Mouse (Mus musculus) frontal cortex, postnatal 14 days (tissue): ENCODE measurements around the gene 4930438A08Rik.
A peak's percentile ranks its signal among the peaks of the same experiment; 100 is the strongest.
"Not testable (repeated sequence)": the region's sequence is repeated elsewhere in the genome, so short reads cannot be mapped to it uniquely, and the experiment has no call there.

Experiments
- DNase-seq, 2 experiments: peaks; one replicate each; pipeline ENCODE4 v3.0.0; 2022; ENCODE audit warnings: low spot score in 2 of 2

Gene 4930438A08Rik

GRCm38 (mm10) chr11:58274572-58274971, at the start of gene 4930438A08Rik:
Gene 4930438A08Rik, plus strand, starts transcription at chr11:58274799.
- DNase-seq: no peak

GRCm38 (mm10) chr11:58224872-58225271, 49.7 kb upstream of the 4930438A08Rik start:
- DNase-seq: not testable (repeated sequence)

- peak; percentile 38 to 59 for DNase-seq
Measured at GRCm38 (mm10) chr11:58225655-58226054, 48.9 kb upstream of the 4930438A08Rik start.

- no peak for DNase-seq
Measured at GRCm38 (mm10) chr11:58226425-58226824, 48.2 kb upstream of the 4930438A08Rik start.

- DNase-seq: not testable (repeated sequence)
Measured at GRCm38 (mm10) chr11:58228021-58228420, 46.6 kb upstream of the 4930438A08Rik start.

DNA sequence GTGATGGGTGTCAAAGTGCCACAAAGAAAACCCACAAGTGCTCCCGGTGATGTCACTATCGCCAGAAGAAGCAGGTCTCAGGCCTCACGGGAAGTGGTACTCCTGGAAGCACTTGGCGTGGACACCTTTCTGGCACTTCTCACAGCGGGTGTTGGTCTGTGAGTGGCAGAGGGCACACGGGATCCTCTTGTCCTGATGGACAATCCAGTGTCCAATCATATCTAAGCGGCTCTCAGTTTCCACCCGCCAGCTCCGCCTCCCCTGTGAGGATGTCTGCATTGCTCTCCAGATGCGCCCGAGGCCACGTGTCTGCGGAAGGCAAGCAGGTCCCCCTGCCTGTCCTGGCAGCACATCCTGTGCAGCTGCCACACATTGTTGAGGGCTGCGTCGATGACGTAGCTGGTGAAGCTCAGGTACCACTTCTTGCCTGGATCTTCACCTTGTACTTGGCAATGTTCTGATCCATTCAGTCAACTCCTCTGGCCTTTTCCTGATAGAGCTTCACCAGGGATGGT, 44.1 kb upstream of the 4930438A08Rik start:
- no peak for DNase-seq

DNA sequence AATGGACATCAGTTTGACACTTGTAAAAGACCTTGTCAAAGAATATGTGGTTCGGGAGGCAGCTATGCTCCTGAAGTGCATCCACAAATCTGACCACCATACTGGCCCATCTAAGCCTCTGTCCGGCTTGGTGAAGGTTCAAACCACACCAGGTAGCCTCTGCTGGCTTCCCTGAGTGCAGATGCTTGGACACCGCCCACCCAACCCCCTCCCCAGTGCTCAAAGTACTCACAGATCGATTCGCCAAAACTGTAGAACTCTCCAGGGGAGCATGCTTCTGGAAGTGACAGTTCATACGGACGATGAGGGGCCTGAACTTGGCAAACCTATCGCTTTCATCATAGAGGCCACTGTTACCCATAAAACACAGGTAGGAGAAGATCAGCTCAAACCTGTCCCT, 43.4 kb upstream of the 4930438A08Rik start:
- no peak for DNase-seq

DNA sequence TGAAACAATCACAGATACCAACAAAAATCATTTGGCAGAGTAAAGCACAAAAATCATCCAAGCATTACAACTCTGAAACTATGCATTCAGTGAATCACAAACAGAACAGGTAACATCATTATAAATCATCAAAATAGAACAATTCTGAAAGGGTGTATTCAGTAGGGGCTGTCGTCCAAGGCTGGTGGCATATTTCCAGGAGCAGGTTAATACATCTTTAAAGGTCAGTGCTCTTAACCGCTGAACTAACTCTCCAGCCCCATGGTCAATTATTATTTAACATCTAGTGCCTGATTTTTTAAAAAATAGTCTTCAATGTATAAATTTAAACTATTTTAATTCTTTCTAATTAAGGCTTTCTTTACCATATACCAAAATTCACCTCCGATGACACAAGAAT, 40.0 kb upstream of the 4930438A08Rik start:
- not testable (repeated sequence) for DNase-seq

DNA sequence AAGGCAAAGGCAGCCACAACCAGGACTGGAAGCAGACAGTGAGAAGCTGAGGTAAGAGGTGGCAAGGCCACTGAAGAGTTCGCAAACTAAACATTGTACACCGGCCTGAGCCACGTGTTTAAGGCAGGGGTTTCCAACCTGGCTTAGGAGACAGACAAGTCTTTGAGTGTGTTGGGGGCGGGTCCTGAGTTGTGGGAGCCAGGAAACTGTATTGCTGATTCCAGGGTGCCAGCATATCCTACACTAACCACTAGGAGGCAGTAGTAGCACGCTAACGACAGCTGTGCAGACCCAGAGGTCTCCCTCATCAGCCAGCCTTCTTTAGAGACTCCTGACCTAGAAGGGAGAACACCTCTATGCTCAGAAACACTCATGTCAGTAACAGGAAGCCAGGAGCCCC, 39.4 kb upstream of the 4930438A08Rik start:
- no peak for DNase-seq

DNA sequence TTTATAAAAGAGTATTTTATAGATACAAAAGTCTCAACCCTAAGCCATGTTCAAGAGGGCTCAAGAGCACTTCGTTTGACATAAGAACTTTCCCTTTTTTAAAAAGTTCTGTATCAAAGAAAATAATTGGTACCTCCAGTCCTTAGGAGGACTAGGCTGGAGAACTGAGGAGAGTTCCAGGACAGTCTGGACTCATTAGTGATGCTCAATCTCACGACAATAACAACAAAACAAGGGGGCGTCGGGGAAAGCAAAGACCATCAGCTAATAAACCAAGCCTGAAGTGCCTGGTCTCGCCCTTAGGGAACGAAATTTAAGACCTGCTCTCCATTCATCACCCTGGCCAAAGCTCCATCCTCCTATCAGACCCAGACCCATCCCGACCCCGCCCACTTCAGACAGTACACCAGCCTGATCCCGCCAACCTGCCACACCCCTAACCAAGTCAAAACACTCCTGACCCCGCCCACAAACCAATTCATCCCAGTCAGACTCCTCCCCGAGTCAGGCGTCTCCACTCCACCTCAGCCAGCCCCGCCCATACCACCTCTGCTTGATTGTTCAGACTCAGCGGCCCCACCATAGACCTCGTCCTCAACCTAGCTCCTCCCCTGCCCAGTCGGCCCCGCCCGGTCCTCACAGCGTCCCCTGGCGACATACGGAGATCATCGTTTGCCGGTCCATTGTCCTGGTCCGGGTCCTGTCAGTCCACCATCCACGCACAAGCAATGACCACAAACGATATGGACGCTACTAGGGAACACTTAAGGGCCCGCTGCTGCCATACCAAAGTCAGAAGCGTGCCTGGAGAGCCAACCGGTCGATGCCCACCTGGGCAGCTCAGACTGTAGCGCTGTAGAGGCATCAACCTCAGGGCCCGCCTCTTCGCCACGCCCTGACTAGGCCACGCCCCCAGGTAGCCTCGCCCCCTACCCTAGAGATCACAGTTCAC, 35.5 kb upstream of the 4930438A08Rik start:
- no peak for DNase-seq

DNA sequence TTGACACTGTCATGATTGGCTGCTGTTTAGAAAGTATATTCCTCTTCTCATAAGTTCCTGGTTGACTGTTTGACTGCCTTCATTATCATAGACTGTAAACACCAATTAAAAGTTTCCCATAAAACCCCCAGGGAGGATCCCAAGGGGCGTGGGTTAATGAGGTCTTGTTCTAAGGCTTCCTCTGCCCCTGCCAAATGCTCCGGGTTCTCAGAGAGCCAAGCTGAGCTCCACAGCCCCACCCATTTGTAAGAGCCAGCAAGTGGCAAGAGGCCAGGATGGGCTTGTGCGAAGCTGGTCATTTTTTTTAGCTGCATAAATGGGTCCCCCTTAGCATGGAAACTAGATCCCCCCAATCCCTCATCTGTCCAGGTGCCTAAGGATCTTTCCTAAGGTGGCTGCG, 27.3 kb upstream of the 4930438A08Rik start:
- no peak for DNase-seq

- DNase-seq: no peak
Measured at GRCm38 (mm10) chr11:58249203-58249981, 25.2 kb upstream of the 4930438A08Rik start.

- DNase-seq: no peak
Measured at GRCm38 (mm10) chr11:58250550-58250949, 24.0 kb upstream of the 4930438A08Rik start.

- DNase-seq: no peak
Measured at GRCm38 (mm10) chr11:58254411-58254810, 20.2 kb upstream of the 4930438A08Rik start.

DNA sequence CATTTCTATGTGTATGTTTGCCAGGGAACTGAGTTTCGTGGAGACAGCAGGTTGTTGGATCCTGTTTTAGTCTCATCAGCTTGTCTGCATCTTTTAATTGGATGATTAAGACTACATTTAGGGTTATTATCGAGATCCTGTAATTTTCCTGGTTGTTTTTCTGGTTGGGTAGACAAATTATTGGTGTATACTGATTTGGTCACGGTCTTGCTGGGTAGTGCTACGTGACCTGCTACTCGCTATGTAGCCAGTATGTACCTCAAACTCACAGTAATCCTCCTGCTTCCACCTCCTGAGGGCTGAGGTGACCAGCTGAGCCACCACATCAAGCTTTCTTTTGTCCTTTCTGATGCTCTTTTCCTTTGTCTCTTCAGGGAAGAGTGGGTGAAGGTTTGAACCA, 16.8 kb upstream of the 4930438A08Rik start:
- DNase-seq: no peak

DNA sequence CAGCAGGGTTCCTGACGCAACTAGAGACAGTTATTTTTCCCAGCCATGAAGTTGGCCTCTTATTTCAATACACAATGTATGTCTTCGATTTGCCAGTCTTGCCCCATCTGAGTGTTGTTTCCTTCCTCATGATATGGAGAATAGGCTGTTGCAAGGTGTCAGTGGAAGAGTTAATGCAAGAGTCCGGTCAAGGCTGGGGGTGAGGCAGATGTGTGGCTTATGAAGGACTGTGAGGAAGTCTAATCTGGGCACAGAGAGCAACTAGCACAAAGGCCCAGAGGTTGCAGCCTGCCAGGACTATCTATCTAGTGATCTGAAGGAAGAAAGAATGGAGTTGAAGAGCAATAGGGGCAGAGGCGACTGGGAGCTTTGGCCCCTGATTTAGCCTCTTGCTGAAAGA, 14.4 kb upstream of the 4930438A08Rik start:
- DNase-seq: no peak

- no peak for DNase-seq
Measured at GRCm38 (mm10) chr11:58261826-58262225, 12.8 kb upstream of the 4930438A08Rik start.

- no peak for DNase-seq
Measured at GRCm38 (mm10) chr11:58262336-58262735, 12.3 kb upstream of the 4930438A08Rik start.

DNA sequence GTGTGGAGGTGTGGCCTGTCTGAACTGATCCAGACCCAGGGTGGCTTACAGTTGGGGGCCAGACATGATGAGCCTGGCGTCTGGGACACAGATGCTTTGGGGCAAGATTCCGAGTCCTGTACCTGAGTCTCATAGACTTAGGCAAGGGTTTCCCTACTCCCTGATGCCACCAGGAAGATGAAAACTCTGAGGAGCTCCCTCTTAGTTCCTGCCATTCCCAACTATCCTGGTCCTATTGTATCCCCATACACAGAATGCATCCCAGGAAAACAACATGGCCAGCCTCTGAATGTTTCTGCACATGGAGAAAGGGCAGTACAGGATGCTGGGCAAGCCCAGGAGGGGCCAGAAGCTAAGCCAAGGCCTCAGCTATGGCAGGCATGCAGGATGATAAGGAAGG, 11.1 kb upstream of the 4930438A08Rik start:
- no peak for DNase-seq

DNA sequence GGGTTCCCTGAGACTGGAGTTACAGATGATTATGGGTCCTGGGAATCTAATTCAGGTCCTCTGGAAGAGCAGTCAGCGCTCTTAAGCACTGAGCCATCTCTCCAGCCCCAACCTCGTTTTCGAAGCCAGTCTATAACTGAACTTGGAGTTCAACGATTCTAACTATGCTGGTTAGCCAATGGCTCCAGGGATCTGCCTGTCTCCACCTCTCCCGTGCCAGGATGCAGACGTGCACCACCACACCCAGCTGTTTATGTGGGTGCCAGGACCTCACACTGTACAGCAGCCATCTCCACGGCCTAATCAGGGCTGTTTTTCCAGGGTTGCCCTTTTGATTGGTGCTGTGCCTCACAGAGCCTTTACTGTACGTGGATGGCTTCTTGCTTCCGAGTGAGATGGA, 10.1 kb upstream of the 4930438A08Rik start:
- DNase-seq: no peak

GRCm38 (mm10) chr11:58268285-58268684, 6.3 kb upstream of the 4930438A08Rik start:
- no peak for DNase-seq

DNA sequence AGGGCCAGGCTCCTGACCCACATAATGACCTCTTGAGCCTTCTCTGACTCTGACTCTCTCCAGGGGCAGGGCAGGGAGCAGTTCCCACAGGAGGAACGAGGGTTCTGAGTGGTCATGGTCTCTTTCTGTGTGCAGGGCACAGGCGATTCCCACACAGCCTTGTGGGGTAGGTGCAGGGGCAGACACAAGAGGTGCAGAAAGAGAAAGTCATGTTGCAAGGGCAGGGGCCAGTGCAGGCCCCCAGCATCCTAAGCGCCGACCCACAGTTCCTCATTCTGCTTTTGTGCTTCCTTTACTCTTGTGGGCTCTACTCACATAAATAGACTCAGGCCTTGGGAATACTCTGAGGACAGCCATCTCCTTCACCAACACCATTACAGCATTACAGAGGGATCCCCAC, 1.2 kb downstream of the 4930438A08Rik start:
- DNase-seq: no peak
